Mouse (Mus musculus): ENCODE results near the gene Atxn2. TPM values are rescaled to one million over a fixed set of nuclear protein-coding genes. Genes with fewer than 3 reads are reported as not detected.
A peak's percentile ranks its signal among the peaks of the same experiment; 100 is the strongest.

Atxn2 gene
- polyA plus RNA-seq, 1 experiment from 2014 or later, result 68.6 TPM

- H3K27ac ChIP-seq (replicated peaks; ENCODE audit: low read depth, low read length), result no peak overlapping the region
- H3K27me3 ChIP-seq (replicated peaks; ENCODE audit: control insufficient read depth, insufficient read depth, low read length), result no peaks in the 10 kb centered on the region
- H3K4me1 ChIP-seq (ENCODE audit: control insufficient read depth, insufficient read depth, low read length), result no peaks in the 10 kb centered on the region
- ATAC-seq (ENCODE audit: low read depth) (no peak), DNase-seq (ENCODE audit: low spot score) (no peak)
- H3K4me3 ChIP-seq (ENCODE audit: low read depth, low read length), result no peak overlapping the region
- no peak overlapping the region for H3K4me2 ChIP-seq (ENCODE audit: low read depth, low read length)
- H3K36me3 ChIP-seq (ENCODE audit: control insufficient read depth, insufficient read depth, low read length), result peaks cover 79% of the 10 kb centered on the region
- 90% methylated on average over 5 of the region's 5 CpGs for WGBS
- no peaks in the 10 kb centered on the region for H3K9me3 ChIP-seq (ENCODE audit: control insufficient read depth, low read length)
- no peak overlapping the region for H3K9ac ChIP-seq (ENCODE audit: low read depth, low read length)
Observed at GRCm38 (mm10) chr5:121811485-121811931, 100.4 kb downstream of the Atxn2 start.

- H3K9ac ChIP-seq (ENCODE audit: low read depth, low read length), result no peak overlapping the region
- WGBS, result 86% methylated on average over 7 of the region's 7 CpGs
- DNase-seq (ENCODE audit: low spot score) (no peak), ATAC-seq (ENCODE audit: low read depth) (no peak)
- no peak overlapping the region for H3K27ac ChIP-seq (replicated peaks; ENCODE audit: low read depth, low read length)
- H3K4me1 ChIP-seq (ENCODE audit: control insufficient read depth, insufficient read depth, low read length), result no peaks in the 10 kb centered on the region
- peaks cover 81% of the 10 kb centered on the region for H3K36me3 ChIP-seq (ENCODE audit: control insufficient read depth, insufficient read depth, low read length)
- H3K4me2 ChIP-seq (ENCODE audit: low read depth, low read length), result no peak overlapping the region
- no peaks in the 10 kb centered on the region for H3K9me3 ChIP-seq (ENCODE audit: control insufficient read depth, low read length)
- no peaks in the 10 kb centered on the region for H3K27me3 ChIP-seq (replicated peaks; ENCODE audit: control insufficient read depth, insufficient read depth, low read length)
- H3K4me3 ChIP-seq (ENCODE audit: low read depth, low read length), result no peak overlapping the region
Observed at GRCm38 (mm10) chr5:121812526-121813243, 101.5 kb downstream of the Atxn2 start.

- Histone ChIP-seq H3K4me2 (ENCODE audit: low read depth, low read length) (no peak overlapping the region), H3K4me1 (ENCODE audit: control insufficient read depth, insufficient read depth, low read length) (no peaks in the 10 kb centered on the region), H3K4me3 (ENCODE audit: low read depth, low read length) (no peak overlapping the region), H3K9me3 (ENCODE audit: control insufficient read depth, low read length) (no peaks in the 10 kb centered on the region), H3K27me3 (replicated peaks; ENCODE audit: control insufficient read depth, insufficient read depth, low read length) (no peaks in the 10 kb centered on the region), H3K9ac (ENCODE audit: low read depth, low read length) (no peak overlapping the region), H3K36me3 (ENCODE audit: control insufficient read depth, insufficient read depth, low read length) (peaks cover 83% of the 10 kb centered on the region), H3K27ac (replicated peaks; ENCODE audit: low read depth, low read length) (no peak overlapping the region; the same call in 1 of the 2 replicates)
- 92% methylated on average over 8 of the region's 10 CpGs for WGBS
- ATAC-seq (ENCODE audit: low read depth) (no peak), DNase-seq (ENCODE audit: low spot score) (no peak)
Observed at GRCm38 (mm10) chr5:121813744-121814143, 102.6 kb downstream of the Atxn2 start.

DNA sequence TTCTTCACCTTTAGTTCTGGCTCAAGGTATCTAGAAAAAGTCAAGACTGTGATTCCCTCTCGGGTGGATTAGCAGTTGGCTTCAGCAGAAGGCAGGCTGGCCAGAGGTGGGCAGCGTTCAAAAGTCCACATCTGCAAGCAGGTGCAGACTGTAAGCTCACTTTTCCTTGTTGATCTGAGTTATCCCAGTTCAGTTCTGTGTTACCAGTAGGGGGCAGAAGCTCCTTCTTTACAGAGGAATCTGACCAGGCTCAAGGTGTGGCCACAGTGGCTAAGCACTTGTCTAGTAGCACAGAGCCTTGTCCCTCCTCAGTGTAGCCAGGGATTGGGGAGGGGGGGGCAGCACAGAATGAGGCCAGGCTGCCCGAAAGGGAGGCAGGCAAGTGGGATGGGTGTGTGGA is 103.9 kb downstream of the Atxn2 start:
- Histone ChIP-seq H3K9ac (ENCODE audit: low read depth, low read length) (no peak overlapping the region), H3K9me3 (ENCODE audit: control insufficient read depth, low read length) (no peaks in the 10 kb centered on the region), H3K4me2 (ENCODE audit: low read depth, low read length) (no peak overlapping the region), H3K27ac (replicated peaks; ENCODE audit: low read depth, low read length) (no peak overlapping the region), H3K27me3 (replicated peaks; ENCODE audit: control insufficient read depth, insufficient read depth, low read length) (no peaks in the 10 kb centered on the region), H3K4me3 (ENCODE audit: low read depth, low read length) (no peak overlapping the region), H3K4me1 (ENCODE audit: control insufficient read depth, insufficient read depth, low read length) (no peaks in the 10 kb centered on the region), H3K36me3 (ENCODE audit: control insufficient read depth, insufficient read depth, low read length) (peaks cover 95% of the 10 kb centered on the region)
- DNase-seq (ENCODE audit: low spot score) (peak; percentile 77), ATAC-seq (ENCODE audit: low read depth) (peak; percentile 42; the same call in 1 of the 2 replicates)
- 54% methylated on average over 3 of the region's 3 CpGs for WGBS

DNA sequence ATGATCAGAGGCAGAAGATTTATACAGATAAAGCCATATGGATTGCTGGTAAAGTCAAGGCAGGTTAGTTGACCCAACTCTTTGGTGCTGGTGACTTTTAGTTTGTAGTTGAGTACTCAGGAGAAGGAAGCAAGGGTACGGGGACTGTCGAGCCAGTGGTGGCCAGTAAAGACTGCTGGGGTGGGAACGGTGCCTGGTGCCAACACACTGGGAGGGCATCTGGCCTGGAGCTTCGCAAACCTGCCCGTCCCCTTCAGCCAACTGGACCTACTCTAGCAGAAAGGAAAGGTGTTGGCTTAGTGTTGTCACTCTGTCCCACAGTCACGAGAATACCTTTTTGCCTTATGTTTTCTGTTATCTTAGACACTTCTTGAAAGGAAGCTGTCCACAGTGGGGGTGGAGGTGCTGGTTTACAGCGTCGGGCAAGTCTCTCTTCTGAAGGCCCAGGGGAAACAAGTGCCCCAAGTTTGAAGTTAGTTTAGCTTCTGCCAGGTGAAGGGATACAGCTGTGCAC is 104.8 kb downstream of the Atxn2 start:
- 91% methylated on average over 8 of the region's 8 CpGs for WGBS
- no peaks in the 10 kb centered on the region for H3K9me3 ChIP-seq (ENCODE audit: control insufficient read depth, low read length)
- ATAC-seq (ENCODE audit: low read depth) (no peak), DNase-seq (ENCODE audit: low spot score) (no peak)
- no peak overlapping the region for H3K4me2 ChIP-seq (ENCODE audit: low read depth, low read length)
- H3K36me3 ChIP-seq (ENCODE audit: control insufficient read depth, insufficient read depth, low read length), result peaks cover 97% of the 10 kb centered on the region
- H3K27ac ChIP-seq (replicated peaks; ENCODE audit: low read depth, low read length), result no peak overlapping the region
- H3K9ac ChIP-seq (ENCODE audit: low read depth, low read length), result no peak overlapping the region
- H3K27me3 ChIP-seq (replicated peaks; ENCODE audit: control insufficient read depth, insufficient read depth, low read length), result no peaks in the 10 kb centered on the region
- H3K4me1 ChIP-seq (ENCODE audit: control insufficient read depth, insufficient read depth, low read length), result no peaks in the 10 kb centered on the region
- H3K4me3 ChIP-seq (ENCODE audit: low read depth, low read length), result no peak overlapping the region

DNA sequence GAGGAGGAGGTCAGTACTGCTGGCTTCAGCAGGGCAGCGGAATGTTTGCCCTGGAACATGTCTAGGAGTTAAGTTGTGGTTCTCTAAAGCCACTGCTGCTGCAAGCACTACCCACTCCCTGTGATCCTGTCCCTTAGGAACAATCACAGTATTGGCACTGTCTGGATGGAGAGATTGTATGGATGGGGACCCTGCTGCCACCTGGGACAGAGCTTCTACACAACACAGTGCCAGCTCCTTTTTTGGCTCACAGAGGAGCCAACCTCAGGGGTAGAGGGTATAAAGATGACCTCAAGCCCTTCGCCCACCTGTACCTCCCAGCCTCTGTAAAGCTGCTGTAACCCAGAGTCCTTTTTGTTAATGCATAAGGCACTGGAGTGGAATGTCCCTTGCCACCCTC is 105.5 kb downstream of the Atxn2 start:
- DNase-seq (ENCODE audit: low spot score) (no peak), ATAC-seq (ENCODE audit: low read depth) (no peak)
- H3K27me3 ChIP-seq (replicated peaks; ENCODE audit: control insufficient read depth, insufficient read depth, low read length), result no peaks in the 10 kb centered on the region
- no peak overlapping the region for H3K27ac ChIP-seq (replicated peaks; ENCODE audit: low read depth, low read length)
- H3K36me3 ChIP-seq (ENCODE audit: control insufficient read depth, insufficient read depth, low read length), result peaks cover 91% of the 10 kb centered on the region
- no peaks in the 10 kb centered on the region for H3K4me1 ChIP-seq (ENCODE audit: control insufficient read depth, insufficient read depth, low read length)
- 83% methylated on average over 2 of the region's 2 CpGs for WGBS
- no peaks in the 10 kb centered on the region for H3K9me3 ChIP-seq (ENCODE audit: control insufficient read depth, low read length)
- H3K4me3 ChIP-seq (ENCODE audit: low read depth, low read length), result no peak overlapping the region
- H3K4me2 ChIP-seq (ENCODE audit: low read depth, low read length), result no peak overlapping the region
- no peak overlapping the region for H3K9ac ChIP-seq (ENCODE audit: low read depth, low read length)

GRCm38 (mm10) chr5:121817551-121817950 is 106.4 kb downstream of the Atxn2 start:
- H3K9me3 ChIP-seq (ENCODE audit: control insufficient read depth, low read length), result no peaks in the 10 kb centered on the region
- no peak overlapping the region for H3K4me2 ChIP-seq (ENCODE audit: low read depth, low read length)
- DNase-seq (ENCODE audit: low spot score), result no peak
- WGBS, result 89% methylated on average over 9 of the region's 9 CpGs
- no peak overlapping the region for H3K9ac ChIP-seq (ENCODE audit: low read depth, low read length)
- H3K27ac ChIP-seq (replicated peaks; ENCODE audit: low read depth, low read length), result no peak overlapping the region
- H3K27me3 ChIP-seq (replicated peaks; ENCODE audit: control insufficient read depth, insufficient read depth, low read length), result no peaks in the 10 kb centered on the region
- no peak for ATAC-seq (ENCODE audit: low read depth)
- no peaks in the 10 kb centered on the region for H3K4me1 ChIP-seq (ENCODE audit: control insufficient read depth, insufficient read depth, low read length)
- no peak overlapping the region for H3K4me3 ChIP-seq (ENCODE audit: low read depth, low read length)
- peaks cover 81% of the 10 kb centered on the region for H3K36me3 ChIP-seq (ENCODE audit: control insufficient read depth, insufficient read depth, low read length)

GRCm38 (mm10) chr5:121818401-121818800 is 107.3 kb downstream of the Atxn2 start:
- no peak for ATAC-seq (ENCODE audit: low read depth)
- H3K9me3 ChIP-seq (ENCODE audit: control insufficient read depth, low read length), result no peaks in the 10 kb centered on the region
- peaks cover 73% of the 10 kb centered on the region for H3K36me3 ChIP-seq (ENCODE audit: control insufficient read depth, insufficient read depth, low read length)
- H3K27me3 ChIP-seq (replicated peaks; ENCODE audit: control insufficient read depth, insufficient read depth, low read length), result no peaks in the 10 kb centered on the region
- no peak overlapping the region for H3K9ac ChIP-seq (ENCODE audit: low read depth, low read length)
- H3K4me1 ChIP-seq (ENCODE audit: control insufficient read depth, insufficient read depth, low read length), result no peaks in the 10 kb centered on the region
- H3K4me2 ChIP-seq (ENCODE audit: low read depth, low read length), result no peak overlapping the region
- DNase-seq (ENCODE audit: low spot score), result no peak
- H3K4me3 ChIP-seq (ENCODE audit: low read depth, low read length), result no peak overlapping the region
- no peak overlapping the region for H3K27ac ChIP-seq (replicated peaks; ENCODE audit: low read depth, low read length)
- WGBS, result 95% methylated on average over 4 of the region's 7 CpGs

DNA sequence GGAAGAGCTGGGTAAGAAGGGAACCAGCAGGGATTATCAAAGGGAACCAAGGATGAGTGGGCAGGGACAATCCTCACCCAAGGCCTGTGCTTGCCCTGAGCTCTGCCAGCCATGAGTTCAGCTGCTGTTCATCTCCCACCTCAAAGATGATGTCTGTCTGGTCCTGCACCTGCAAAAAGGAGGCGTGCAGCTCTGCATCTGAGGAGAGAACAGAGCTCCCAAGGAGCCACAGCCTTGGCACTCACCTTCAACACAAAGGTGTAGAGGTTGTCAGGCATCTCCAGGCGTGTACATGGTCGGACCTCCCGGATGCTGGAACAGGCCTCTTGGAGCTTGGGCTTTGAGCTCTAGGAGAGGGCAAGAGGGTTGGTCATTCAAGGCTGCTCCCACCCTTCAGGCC is 107.7 kb downstream of the Atxn2 start:
- no peak for ATAC-seq (ENCODE audit: low read depth)
- H3K27me3 ChIP-seq (replicated peaks; ENCODE audit: control insufficient read depth, insufficient read depth, low read length), result no peaks in the 10 kb centered on the region

More for the DNA sequence above, 107.7 kb downstream of the Atxn2 start:
- H3K9me3 ChIP-seq (ENCODE audit: control insufficient read depth, low read length), result no peaks in the 10 kb centered on the region
- WGBS, result 95% methylated on average over 4 of the region's 4 CpGs
- no peaks in the 10 kb centered on the region for H3K4me1 ChIP-seq (ENCODE audit: control insufficient read depth, insufficient read depth, low read length)
- no peak for DNase-seq (ENCODE audit: low spot score)
- no peak overlapping the region for H3K4me3 ChIP-seq (ENCODE audit: low read depth, low read length)
- no peak overlapping the region for H3K4me2 ChIP-seq (ENCODE audit: low read depth, low read length)
- no peak overlapping the region for H3K27ac ChIP-seq (replicated peaks; ENCODE audit: low read depth, low read length)
- H3K36me3 ChIP-seq (ENCODE audit: control insufficient read depth, insufficient read depth, low read length), result peaks cover 68% of the 10 kb centered on the region
- no peak overlapping the region for H3K9ac ChIP-seq (ENCODE audit: low read depth, low read length)

Measured in embryonic facial prominence, embryonic 14.5 days (tissue).